Mouse (Mus musculus): Measurements from ENCODE around the gene Mbl1. TPM values are rescaled to one million over a fixed set of nuclear protein-coding genes. Genes with fewer than 3 reads are reported as not detected.

Gene Mbl1
- polyA plus RNA-seq (2014; fragmentation: Nextera tagmentation; extraction: Ambion mirVana) = not detected in 2 replicates

- 85% methylated on average over 7 of the region's 7 CpGs for WGBS
- no peak for ATAC-seq (ENCODE audit: low FRiP score, low TSS enrichment)
- Histone ChIP-seq H3K27ac (ENCODE audit: low read depth, low read length) (no peak within 1 kb of the TSS), H3K4me1 (ENCODE audit: control insufficient read depth, insufficient read depth, low read length) (no peaks in the 10 kb centered on the region), H3K9me3 (ENCODE audit: control insufficient read depth, low read length) (no peaks in the 10 kb centered on the region), H3K36me3 (ENCODE audit: control insufficient read depth, insufficient read depth, low read length) (no peaks in the 10 kb centered on the region), H3K4me3 (ENCODE audit: low read length) (no peak within 1 kb of the TSS), H3K27me3 (ENCODE audit: control insufficient read depth, insufficient read depth, low read length) (no peaks in the 10 kb centered on the region), H3K9ac (ENCODE audit: low read depth, low read length) (no peak within 1 kb of the TSS), H3K4me2 (replicated peaks; ENCODE audit: low read depth, low read length) (no peak within 1 kb of the TSS)
These were observed at the start of gene Mbl1 for GRCm38 (mm10) chr14:41151220-41151898. Gene Mbl1 (plus strand): TSS chr14:41151458.

DNA sequence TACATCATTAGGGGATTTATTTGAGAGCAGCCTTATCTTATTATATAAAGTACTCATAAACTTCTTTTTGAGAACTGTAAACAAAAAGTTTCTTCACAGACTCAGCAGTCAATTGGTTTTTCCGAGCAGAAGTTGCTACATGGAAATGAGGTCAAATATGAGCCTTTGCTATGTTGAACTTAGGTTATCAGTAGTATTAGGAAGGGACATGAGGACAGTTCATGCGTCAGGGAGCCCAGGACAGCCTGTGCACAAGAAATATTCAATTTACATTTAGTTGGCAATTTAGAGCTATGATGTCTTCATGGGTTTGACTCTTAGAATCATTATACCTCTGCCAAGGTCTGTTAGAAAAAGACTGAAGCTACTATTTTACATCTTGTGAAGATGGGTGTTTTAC lies 49.0 kb upstream of the Mbl1 start:
- Histone ChIP-seq H3K27ac (ENCODE audit: low read depth, low read length) (no peak overlapping the region), H3K36me3 (ENCODE audit: control insufficient read depth, insufficient read depth, low read length) (no peaks in the 10 kb centered on the region), H3K4me2 (replicated peaks; ENCODE audit: low read depth, low read length) (no peak overlapping the region), H3K4me3 (ENCODE audit: low read length) (no peak overlapping the region), H3K27me3 (ENCODE audit: control insufficient read depth, insufficient read depth, low read length) (no peaks in the 10 kb centered on the region), H3K9me3 (ENCODE audit: control insufficient read depth, low read length) (no peaks in the 10 kb centered on the region), H3K4me1 (ENCODE audit: control insufficient read depth, insufficient read depth, low read length) (no peaks in the 10 kb centered on the region), H3K9ac (ENCODE audit: low read depth, low read length) (no peak overlapping the region)
- WGBS = 68% methylated on average over 2 of the region's 2 CpGs
- ATAC-seq (ENCODE audit: low FRiP score, low TSS enrichment) = no peak

DNA sequence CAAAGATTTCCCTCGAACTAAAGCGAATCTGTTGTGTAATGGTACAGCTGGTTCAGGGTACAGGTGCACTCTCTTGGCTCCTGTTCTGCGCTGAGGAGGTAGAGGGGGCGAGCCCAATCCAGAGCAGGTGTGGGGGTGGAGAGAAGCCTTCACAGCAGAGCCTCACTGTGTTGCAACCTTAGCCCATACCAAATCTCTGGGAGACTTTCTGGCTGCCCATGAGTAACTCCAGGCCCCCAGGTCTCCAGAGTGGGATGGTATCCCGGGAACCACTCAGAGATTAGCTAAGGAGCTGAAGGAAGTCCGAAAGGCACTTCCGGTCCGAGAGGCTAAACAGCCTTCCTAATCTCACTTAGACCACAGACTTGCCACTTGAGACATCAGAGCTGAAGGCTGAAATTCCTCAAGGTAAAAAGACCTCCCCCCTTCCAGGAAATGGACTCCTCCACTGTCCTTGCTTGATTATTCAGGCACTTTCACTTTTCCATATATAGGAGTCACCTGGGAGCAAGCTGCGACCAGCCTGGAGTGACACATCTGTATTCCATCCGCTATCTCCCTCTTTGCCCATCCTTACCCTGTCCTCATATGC lies 46.3 kb upstream of the Mbl1 start, which contains the start of gene Mat1a:
Gene Mat1a, plus strand, starts transcription at position 183 of the 592 bp plus-strand sequence.
- H3K4me1 ChIP-seq (ENCODE audit: control insufficient read depth, insufficient read depth, low read length) = no peaks in the 10 kb centered on the region
- no peak within 1 kb of the TSS for H3K9ac ChIP-seq (ENCODE audit: low read depth, low read length)
- no peaks in the 10 kb centered on the region for H3K27me3 ChIP-seq (ENCODE audit: control insufficient read depth, insufficient read depth, low read length)
- ATAC-seq (ENCODE audit: low FRiP score, low TSS enrichment) = no peak
- no peak within 1 kb of the TSS for H3K27ac ChIP-seq (ENCODE audit: low read depth, low read length)
- H3K4me3 ChIP-seq (ENCODE audit: low read length) = no peak within 1 kb of the TSS
- H3K36me3 ChIP-seq (ENCODE audit: control insufficient read depth, insufficient read depth, low read length) = no peaks in the 10 kb centered on the region
- no peaks in the 10 kb centered on the region for H3K9me3 ChIP-seq (ENCODE audit: control insufficient read depth, low read length)
- WGBS = 76% methylated on average over 10 of the region's 10 CpGs
- H3K4me2 ChIP-seq (replicated peaks; ENCODE audit: low read depth, low read length) = no peak within 1 kb of the TSS

DNA sequence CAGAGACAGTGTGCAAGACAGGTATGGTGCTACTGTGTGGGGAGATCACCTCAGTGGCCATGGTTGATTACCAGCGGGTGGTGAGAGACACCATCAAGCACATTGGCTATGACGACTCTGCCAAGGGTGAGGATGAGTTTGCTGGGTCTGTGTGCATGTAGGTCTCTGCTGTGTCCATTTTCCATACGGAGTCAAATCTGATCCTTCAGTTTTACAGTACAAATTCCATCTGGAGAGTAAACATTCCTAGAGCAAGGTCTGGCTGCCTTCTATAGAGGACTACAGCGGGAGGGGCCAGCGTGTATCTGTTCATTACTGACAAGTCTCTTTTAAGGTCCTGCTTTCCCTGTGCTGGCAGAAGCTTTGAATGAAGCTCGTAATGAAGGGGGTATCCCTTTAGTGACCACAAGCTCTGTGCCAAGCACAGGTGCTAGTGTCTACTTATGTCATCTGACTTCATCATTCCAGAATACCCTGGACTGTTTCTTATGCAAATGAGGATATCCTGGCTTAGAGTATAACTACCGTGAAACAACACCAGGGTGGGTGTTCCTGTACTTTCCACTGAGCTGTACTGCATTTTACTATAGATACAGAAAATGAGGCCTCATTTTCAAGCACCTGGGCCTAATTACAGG lies 40.1 kb upstream of the Mbl1 start:
- no peaks in the 10 kb centered on the region for H3K36me3 ChIP-seq (ENCODE audit: control insufficient read depth, insufficient read depth, low read length)
- no peaks in the 10 kb centered on the region for H3K27me3 ChIP-seq (ENCODE audit: control insufficient read depth, insufficient read depth, low read length)
- H3K4me2 ChIP-seq (replicated peaks; ENCODE audit: low read depth, low read length) = no peak overlapping the region
- H3K27ac ChIP-seq (ENCODE audit: low read depth, low read length) = no peak overlapping the region
- H3K9ac ChIP-seq (ENCODE audit: low read depth, low read length) = no peak overlapping the region
- H3K4me3 ChIP-seq (ENCODE audit: low read length) = no peak overlapping the region
- H3K9me3 ChIP-seq (ENCODE audit: control insufficient read depth, low read length) = no peaks in the 10 kb centered on the region
- H3K4me1 ChIP-seq (ENCODE audit: control insufficient read depth, insufficient read depth, low read length) = no peaks in the 10 kb centered on the region
- WGBS = 89% methylated on average over 7 of the region's 7 CpGs
- no peak for ATAC-seq (ENCODE audit: low FRiP score, low TSS enrichment)

- H3K36me3 ChIP-seq (ENCODE audit: control insufficient read depth, insufficient read depth, low read length) = no peaks in the 10 kb centered on the region
- no peaks in the 10 kb centered on the region for H3K4me1 ChIP-seq (ENCODE audit: control insufficient read depth, insufficient read depth, low read length)
- H3K9me3 ChIP-seq (ENCODE audit: control insufficient read depth, low read length) = no peaks in the 10 kb centered on the region
- no peak for ATAC-seq (ENCODE audit: low FRiP score, low TSS enrichment)
- no peaks in the 10 kb centered on the region for H3K27me3 ChIP-seq (ENCODE audit: control insufficient read depth, insufficient read depth, low read length)
- no peak overlapping the region for H3K27ac ChIP-seq (ENCODE audit: low read depth, low read length)
- H3K9ac ChIP-seq (ENCODE audit: low read depth, low read length) = no peak overlapping the region
- WGBS = 80% methylated on average over 4 of the region's 4 CpGs
- H3K4me3 ChIP-seq (ENCODE audit: low read length) = no peak overlapping the region
- H3K4me2 ChIP-seq (replicated peaks; ENCODE audit: low read depth, low read length) = no peak overlapping the region
These were observed 38.3 kb upstream of the Mbl1 start for GRCm38 (mm10) chr14:41112944-41113343.

- 88% methylated on average over 3 of the region's 3 CpGs for WGBS
- no peak overlapping the region for H3K4me3 ChIP-seq (ENCODE audit: low read length)
- no peaks in the 10 kb centered on the region for H3K36me3 ChIP-seq (ENCODE audit: control insufficient read depth, insufficient read depth, low read length)
- no peak overlapping the region for H3K9ac ChIP-seq (ENCODE audit: low read depth, low read length)
- no peak for ATAC-seq (ENCODE audit: low FRiP score, low TSS enrichment)
- no peak overlapping the region for H3K27ac ChIP-seq (ENCODE audit: low read depth, low read length)
- no peak overlapping the region for H3K4me2 ChIP-seq (replicated peaks; ENCODE audit: low read depth, low read length)
- no peaks in the 10 kb centered on the region for H3K9me3 ChIP-seq (ENCODE audit: control insufficient read depth, low read length)
- H3K27me3 ChIP-seq (ENCODE audit: control insufficient read depth, insufficient read depth, low read length) = no peaks in the 10 kb centered on the region
- H3K4me1 ChIP-seq (ENCODE audit: control insufficient read depth, insufficient read depth, low read length) = no peaks in the 10 kb centered on the region
These were observed 35.0 kb upstream of the Mbl1 start for GRCm38 (mm10) chr14:41116271-41116670.

GRCm38 (mm10) chr14:41124683-41125082 lies 26.6 kb upstream of the Mbl1 start:
- no peak overlapping the region for H3K4me3 ChIP-seq (ENCODE audit: low read length)
- no peak for ATAC-seq (ENCODE audit: low FRiP score, low TSS enrichment)
- no peaks in the 10 kb centered on the region for H3K36me3 ChIP-seq (ENCODE audit: control insufficient read depth, insufficient read depth, low read length)
- H3K27ac ChIP-seq (ENCODE audit: low read depth, low read length) = no peak overlapping the region
- no peaks in the 10 kb centered on the region for H3K4me1 ChIP-seq (ENCODE audit: control insufficient read depth, insufficient read depth, low read length)
- H3K4me2 ChIP-seq (replicated peaks; ENCODE audit: low read depth, low read length) = no peak overlapping the region
- no peaks in the 10 kb centered on the region for H3K9me3 ChIP-seq (ENCODE audit: control insufficient read depth, low read length)
- WGBS = 87% methylated on average over 5 of the region's 5 CpGs
- no peak overlapping the region for H3K9ac ChIP-seq (ENCODE audit: low read depth, low read length)
- no peaks in the 10 kb centered on the region for H3K27me3 ChIP-seq (ENCODE audit: control insufficient read depth, insufficient read depth, low read length)

GRCm38 (mm10) chr14:41127997-41128396 lies 23.3 kb upstream of the Mbl1 start:
- Histone ChIP-seq H3K4me3 (ENCODE audit: low read length) (no peak overlapping the region), H3K36me3 (ENCODE audit: control insufficient read depth, insufficient read depth, low read length) (no peaks in the 10 kb centered on the region), H3K4me1 (ENCODE audit: control insufficient read depth, insufficient read depth, low read length) (no peaks in the 10 kb centered on the region), H3K27me3 (ENCODE audit: control insufficient read depth, insufficient read depth, low read length) (no peaks in the 10 kb centered on the region), H3K9me3 (ENCODE audit: control insufficient read depth, low read length) (no peaks in the 10 kb centered on the region), H3K4me2 (replicated peaks; ENCODE audit: low read depth, low read length) (no peak overlapping the region), H3K27ac (ENCODE audit: low read depth, low read length) (no peak overlapping the region), H3K9ac (ENCODE audit: low read depth, low read length) (no peak overlapping the region)
- ATAC-seq (ENCODE audit: low FRiP score, low TSS enrichment) = peak; percentile 66; the same call in 1 of the 2 replicates
- 25% methylated on average over 4 of the region's 4 CpGs for WGBS

- Histone ChIP-seq H3K4me2 (replicated peaks; ENCODE audit: low read depth, low read length) (no peak within 1 kb of the TSS), H3K36me3 (ENCODE audit: control insufficient read depth, insufficient read depth, low read length) (no peaks in the 10 kb centered on the region), H3K27ac (ENCODE audit: low read depth, low read length) (no peak within 1 kb of the TSS), H3K9me3 (ENCODE audit: control insufficient read depth, low read length) (no peaks in the 10 kb centered on the region), H3K4me1 (ENCODE audit: control insufficient read depth, insufficient read depth, low read length) (no peaks in the 10 kb centered on the region), H3K27me3 (ENCODE audit: control insufficient read depth, insufficient read depth, low read length) (no peaks in the 10 kb centered on the region), H3K4me3 (ENCODE audit: low read length) (no peak within 1 kb of the TSS), H3K9ac (ENCODE audit: low read depth, low read length) (no peak within 1 kb of the TSS)
- 84% methylated on average over 7 of the region's 7 CpGs for WGBS
- no peak for ATAC-seq (ENCODE audit: low FRiP score, low TSS enrichment)
These were observed 19.7 kb upstream of the Mbl1 start, which contains the start of gene Sftpa1 for GRCm38 (mm10) chr14:41131540-41131939. Gene Sftpa1 (plus strand): TSS chr14:41131782.
